Mouse (Mus musculus) ES-E14 (cell line): ENCODE data around the gene Tekt5. TPM values are rescaled to one million over a fixed set of nuclear protein-coding genes. Genes with fewer than 3 reads are reported as not detected.

Experiments
- DNase-seq: peaks from one replicate; pipeline ENCODE4 v3.0.0-alpha.2; 2013; ENCODE audit warnings: low read depth, low spot score
- H3K27ac ChIP-seq: 2 replicates; pipeline ENCODE4 v1.5.1; 2012; ENCODE audit warnings: low read depth, mild to moderate bottlenecking, low read length, moderate library complexity, mixed read lengths; ENCODE audit not compliant: poor library complexity, insufficient read depth, severe bottlenecking
- H3K36me3 ChIP-seq: 2 replicates; pipeline ENCODE4 v1.6.1; 2012; ENCODE audit warnings: mild to moderate bottlenecking, low read length, moderate library complexity, mixed read lengths; ENCODE audit not compliant: control insufficient read depth, poor library complexity, insufficient read depth, severe bottlenecking
- H3K4me1 ChIP-seq, 2 experiments: fragments of 150-350 bp in 1 of 2; sonication (generic) in 1 of 2; 2 replicates each; pipeline ENCODE4 v1.6.1; 2012; ENCODE audit warnings: low read length in 2 of 2, mild to moderate bottlenecking in 1 of 2, mixed read lengths in 1 of 2; ENCODE audit not compliant: control insufficient read depth in 2 of 2, insufficient read depth in 2 of 2, poor library complexity in 1 of 2
- H3K4me3 ChIP-seq, 2 experiments: fragments of 150-350 bp in 1 of 2; sonication (generic) in 1 of 2; 2 replicates each; pipeline ENCODE4 v1.5.1; 2012; ENCODE audit warnings: low read length in 2 of 2, low read depth in 1 of 2, mild to moderate bottlenecking in 1 of 2, mixed read lengths in 1 of 2; ENCODE audit not compliant: insufficient read depth in 1 of 2, poor library complexity in 1 of 2, severe bottlenecking in 1 of 2
- H3K9ac ChIP-seq: 2 replicates; pipeline ENCODE4 v1.6.1; 2012; ENCODE audit warnings: low read depth, mild to moderate bottlenecking, low read length, mixed read lengths; ENCODE audit not compliant: poor library complexity, insufficient read depth, severe bottlenecking
- H3K9me3 ChIP-seq: fragments of 150-350 bp; sonication (generic); 2 replicates; pipeline ENCODE4 v1.6.1; 2012; ENCODE audit warnings: low read depth, mild to moderate bottlenecking, low read length; ENCODE audit not compliant: control insufficient read depth, insufficient read depth
- CHD2 ChIP-seq: IDR thresholded peaks from 2 replicates; pipeline ENCODE4 v1.6.1; 2014; ENCODE audit warnings: mild to moderate bottlenecking, low read depth, low read length, inconsistent platforms
- HCFC1 ChIP-seq: IDR thresholded peaks from 2 replicates; pipeline ENCODE4 v1.6.1; 2012; ENCODE audit warnings: low read length, inconsistent platforms, borderline replicate concordance; ENCODE audit not compliant: insufficient read depth
- MAFK ChIP-seq: IDR thresholded peaks from 2 replicates; pipeline ENCODE4 v1.6.1; 2014; ENCODE audit warnings: mild to moderate bottlenecking, low read depth, low read length, inconsistent platforms; ENCODE audit not compliant: insufficient read depth
- ZC3H11A ChIP-seq: IDR thresholded peaks from 2 replicates; pipeline ENCODE4 v1.6.1; 2012; ENCODE audit warnings: low read depth, mild to moderate bottlenecking, inconsistent platforms, low read length, borderline replicate concordance
- ZNF384 ChIP-seq: IDR thresholded peaks from 2 replicates; pipeline ENCODE4 v1.6.1; 2012; ENCODE audit warnings: low read depth, low read length, inconsistent platforms
- in situ Hi-C, 2 experiments: fragments of 600-800 bp; cut with MboI; formaldehyde crosslinking; loops; one replicate each; pipeline ENCODE4 v1.15.1; 2025; ENCODE audit warnings: low sequenced_read_pairs in 2 of 2, inconsistent platforms in 1 of 2; ENCODE audit not compliant: unreplicated experiment in 2 of 2
- total RNA-seq: library from RNA; depleted of rRNA; stranded (reverse); fragments of 300-350 nt; gene quantifications from 2 replicates; pipeline ENCODE4 v1.2.3, GENCODE M21; 2012

Tekt5 gene
- total RNA-seq, 1 experiment = 0.22 TPM

DNA sequence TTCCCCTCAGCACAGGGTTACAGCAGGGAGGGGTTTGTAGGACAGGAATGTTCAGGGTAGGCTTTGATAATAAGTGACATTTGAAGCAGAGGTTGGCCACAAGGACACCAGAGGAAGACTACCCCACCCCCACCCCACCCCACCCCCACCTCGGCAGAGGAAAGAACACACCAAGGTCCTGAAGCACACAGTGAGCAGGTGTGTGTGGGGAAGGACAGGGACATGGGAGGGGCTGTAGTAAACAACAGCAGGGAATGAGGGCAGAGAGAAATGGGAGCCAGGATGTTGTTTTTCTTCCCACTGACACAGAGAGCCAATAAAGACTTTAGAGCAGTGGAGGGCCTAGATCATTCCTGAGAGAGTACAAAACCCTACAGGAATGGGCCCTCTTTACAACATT is 18.0 kb downstream of the Tekt5 start:
- Histone ChIP-seq H3K4me1 (peaks cover 5 to 10% of the 10 kb centered on the region in 2 experiments; a peak in 2 of 4 replicates), H3K36me3 (no peaks in the 10 kb centered on the region), H3K27ac (no peak overlapping the region), H3K9me3 (no peaks in the 10 kb centered on the region), H3K4me3 (no peak overlapping the region), H3K9ac (no peak overlapping the region)
- TF ChIP-seq MAFK = no peak
- TF ChIP-seq ZNF384 = no peak
- TF ChIP-seq ZC3H11A = no peak
- TF ChIP-seq HCFC1 = no peak
- no peak for TF ChIP-seq CHD2
- in situ Hi-C loops = loop anchor here in 1 of 2 experiments (25.0 kb wide), 1 partner anchor 290 kb away; no protein-coding TSS in a partner anchor
- no peak for DNase-seq

DNA sequence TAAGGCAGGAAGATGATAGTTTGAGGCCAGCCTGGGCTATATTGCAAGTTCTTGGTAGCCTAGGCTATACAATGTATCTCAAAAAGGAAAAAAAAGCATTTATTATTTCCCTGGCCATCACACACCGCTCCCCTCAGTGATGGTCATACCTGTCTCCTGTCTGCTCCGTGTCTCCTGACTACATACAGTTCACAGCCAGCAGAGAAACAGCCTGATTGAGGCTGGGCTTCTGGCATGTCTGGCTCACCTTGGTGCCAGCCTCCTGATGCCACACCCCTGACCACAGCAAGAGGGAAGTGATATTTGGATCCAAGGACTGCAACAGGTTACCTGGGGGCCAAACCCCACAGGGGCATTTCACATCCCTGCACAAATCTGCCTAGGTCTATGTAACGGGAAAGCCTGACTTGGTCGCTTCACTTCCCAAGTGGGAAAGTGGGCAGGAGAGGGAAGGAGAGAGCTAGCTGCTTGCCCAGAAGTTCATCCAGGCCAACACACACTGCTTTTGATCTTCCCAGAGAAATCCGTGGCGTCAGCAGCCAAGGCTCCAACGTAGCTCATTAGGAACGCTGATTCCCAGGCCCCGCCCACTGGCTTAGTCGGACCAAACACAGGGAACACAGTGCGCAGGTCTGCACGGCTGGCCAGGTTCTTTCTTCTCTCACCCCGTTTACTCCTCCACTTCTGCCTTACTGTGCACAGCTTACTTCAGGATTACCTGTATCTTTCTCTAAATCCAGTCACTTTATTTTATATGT is 20.9 kb downstream of the Tekt5 start:
- peak; percentile 62 for DNase-seq
- in situ Hi-C loops = loop anchor here in 1 of 2 experiments (25.0 kb wide), 1 partner anchor 287 kb away; no protein-coding TSS in a partner anchor
- TF ChIP-seq HCFC1 (no peak), ZC3H11A (no peak), CHD2 (no peak), ZNF384 (no peak), MAFK (no peak)
- Histone ChIP-seq H3K27ac (no peak overlapping the region), H3K9me3 (no peaks in the 10 kb centered on the region), H3K36me3 (no peaks in the 10 kb centered on the region), H3K4me1 (peaks cover 7 to 25% of the 10 kb centered on the region in 2 experiments; a peak in 2 of 4 replicates), H3K4me3 (peak overlapping the region in 1 of 2 experiments; percentile 39; a peak in 1 of 4 replicates), H3K9ac (no peak overlapping the region)

DNA sequence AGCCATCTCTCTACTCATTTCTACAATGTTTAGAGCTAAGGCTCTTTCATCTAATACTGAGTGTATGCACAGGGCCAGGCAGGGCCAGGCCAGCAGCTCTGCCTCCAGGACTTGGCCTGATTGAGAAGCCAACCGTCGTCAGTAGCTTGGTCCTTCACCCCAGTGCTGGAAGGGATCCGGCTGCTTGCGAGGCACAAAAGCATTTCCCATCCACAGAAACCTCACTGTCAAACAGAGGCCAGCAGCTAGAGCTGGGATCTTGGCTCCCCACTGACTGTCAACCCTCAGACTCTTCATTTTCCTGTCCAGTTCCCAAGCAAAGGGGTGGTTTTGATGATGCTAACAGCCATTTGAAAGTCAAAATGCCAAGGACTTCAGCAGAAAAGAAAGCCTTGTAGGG is 22.9 kb downstream of the Tekt5 start:
- in situ Hi-C loops = no loop called here
- DNase-seq = no peak
- Histone ChIP-seq H3K9ac (no peak overlapping the region), H3K9me3 (no peaks in the 10 kb centered on the region), H3K36me3 (no peaks in the 10 kb centered on the region), H3K4me3 (no peak overlapping the region), H3K4me1 (peaks cover 5 to 30% of the 10 kb centered on the region in 2 experiments; a peak in 2 of 4 replicates), H3K27ac (no peak overlapping the region)
- no peak for TF ChIP-seq ZC3H11A
- no peak for TF ChIP-seq ZNF384
- TF ChIP-seq HCFC1 = no peak
- TF ChIP-seq MAFK = no peak
- no peak for TF ChIP-seq CHD2

DNA sequence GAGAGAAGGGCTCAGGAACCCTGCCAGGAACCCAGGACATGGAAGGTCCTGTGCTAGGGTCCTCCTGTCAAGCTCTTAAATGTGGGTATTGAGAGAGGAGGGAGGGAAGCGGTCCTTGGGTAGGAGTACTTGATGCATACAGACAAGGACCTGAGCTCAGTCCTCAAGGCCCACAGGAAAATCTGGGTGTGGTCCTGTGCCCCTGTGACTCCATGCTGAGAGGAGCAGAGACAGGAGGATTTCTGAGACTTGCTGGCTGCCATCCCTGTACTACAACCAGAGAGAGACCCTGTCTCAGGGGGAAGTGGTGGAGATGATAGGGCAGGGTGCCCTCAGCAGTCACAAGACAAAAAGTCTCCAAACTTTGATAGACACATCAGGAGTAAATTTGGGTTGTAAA is 25.3 kb downstream of the Tekt5 start:
- H3K4me1 ChIP-seq = peaks cover 5 to 25% of the 10 kb centered on the region in 2 experiments; a peak in 2 of 4 replicates
- no peak overlapping the region for H3K9ac ChIP-seq
- no peak overlapping the region for H3K27ac ChIP-seq
- H3K4me3 ChIP-seq = no peak overlapping the region
- H3K36me3 ChIP-seq = no peaks in the 10 kb centered on the region
- DNase-seq = no peak
- in situ Hi-C loops = no loop called here
- no peaks in the 10 kb centered on the region for H3K9me3 ChIP-seq
- TF ChIP-seq HCFC1 (no peak), ZC3H11A (no peak), MAFK (no peak), ZNF384 (no peak), CHD2 (no peak)
